Mouse (Mus musculus) intestine, embryonic 14.5 days (tissue): ENCODE measurements around the gene Tbc1d25. TPM values are rescaled to one million over a fixed set of nuclear protein-coding genes. Genes with fewer than 3 reads are reported as not detected.

ENCODE experiments used
- ATAC-seq: fragments of 200-750 bp; cut with Nextera tagmentation; replicated peaks from 2 replicates; pipeline ENCODE4 v1.8.0; 2017; ENCODE audit warnings: low read depth, moderate number of reproducible peaks, moderate TSS enrichment, moderate library complexity; ENCODE audit not compliant: low FRiP score, low TSS enrichment
- DNase-seq: peaks from one replicate; pipeline ENCODE4 v3.0.0-alpha.2; 2018; ENCODE audit warnings: low spot score
- H3K27ac ChIP-seq: fragments of 300-500 bp; sonication (generic); 2 replicates; pipeline ENCODE4 v1.5.1; 2014; ENCODE audit warnings: low read depth, mild to moderate bottlenecking, control low read depth
- H3K27me3 ChIP-seq: fragments of 300-500 bp; sonication (generic); replicated peaks from 2 replicates; pipeline ENCODE4 v1.6.1; 2014; ENCODE audit warnings: low read length, control low read depth; ENCODE audit not compliant: control insufficient read depth, insufficient read depth
- H3K36me3 ChIP-seq: fragments of 300-500 bp; sonication (generic); 2 replicates; pipeline ENCODE4 v1.6.1; 2014; ENCODE audit warnings: low read length, control low read depth; ENCODE audit not compliant: control insufficient read depth, insufficient read depth
- H3K4me1 ChIP-seq: fragments of 300-500 bp; sonication (generic); replicated peaks from 2 replicates; pipeline ENCODE4 v1.6.1; 2014; ENCODE audit warnings: low read length, control low read depth, mixed read lengths; ENCODE audit not compliant: control insufficient read depth, insufficient read depth
- H3K4me2 ChIP-seq: fragments of 300-500 bp; sonication (generic); 2 replicates; pipeline ENCODE4 v1.6.1; 2014; ENCODE audit warnings: low read length
- H3K4me3 ChIP-seq: fragments of 300-500 bp; sonication (generic); 2 replicates; pipeline ENCODE4 v1.5.1; 2014; ENCODE audit warnings: low read depth, low read length, control low read depth, mixed read lengths
- H3K9ac ChIP-seq: fragments of 300-500 bp; sonication (generic); 2 replicates; pipeline ENCODE4 v1.6.1; 2014; ENCODE audit warnings: mild to moderate bottlenecking, low read length
- H3K9me3 ChIP-seq: fragments of 300-500 bp; sonication (generic); 2 replicates; pipeline ENCODE4 v1.6.1; 2016; ENCODE audit warnings: low read length, control low read depth; ENCODE audit not compliant: control insufficient read depth
- WGBS: fragments of 180-500 bp; shearing (Covaris S2); extraction: QIAGEN DNeasy Blood & Tissue Kit; methylation state at CpG from one replicate; pipeline ENCODE4 v1.1.7; 2014; 5-methylcytosine and 5-hydroxymethylcytosine counted together
- polyA plus RNA-seq: library from polyadenylated mRNA; unstranded; fragments of >200 nt; fragmentation: Nextera tagmentation; extraction: Ambion mirVana; gene quantifications from 2 replicates; pipeline ENCODE4 v1.2.1, GENCODE M21; 2014

Gene Tbc1d25
- polyA plus RNA-seq, 1 experiment from 2014 or later = 13.2 TPM

DNA sequence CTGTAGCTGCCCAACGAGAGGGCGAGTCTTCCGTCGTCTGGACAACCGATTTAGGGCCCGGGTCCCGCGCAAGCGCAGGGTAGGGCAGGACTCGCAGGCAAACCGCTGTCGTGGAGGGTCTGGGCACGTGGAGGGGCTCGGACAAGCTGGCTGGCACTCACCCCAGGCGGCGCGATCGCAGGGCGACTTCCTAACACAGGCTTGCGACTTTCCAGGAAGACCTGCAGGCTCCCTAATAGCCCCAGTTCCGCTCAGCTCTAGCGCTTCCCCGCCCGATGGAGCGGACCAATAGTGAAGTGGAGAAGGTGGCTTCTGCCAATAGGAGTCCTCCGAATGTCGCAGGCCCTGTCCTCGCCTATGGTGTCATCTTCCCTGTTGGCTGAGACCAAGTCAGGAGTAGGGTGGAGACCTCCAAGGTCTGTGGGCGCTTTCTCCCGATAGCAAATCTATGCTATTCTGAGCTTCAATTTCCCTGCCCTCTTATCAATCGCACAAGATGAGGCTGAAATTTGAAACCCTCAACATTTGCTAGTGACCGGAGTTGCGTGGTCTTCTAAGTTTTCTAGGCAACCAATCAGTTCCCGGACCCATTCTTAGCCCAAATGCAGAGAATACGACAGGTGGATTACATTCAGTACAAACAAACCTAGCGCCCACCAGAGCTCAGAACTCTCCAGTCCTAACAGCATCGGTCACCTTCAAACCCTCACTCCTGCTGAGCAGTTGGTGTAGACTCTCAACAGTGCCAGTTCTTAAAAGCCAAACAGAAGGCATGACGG, 16.8 kb upstream of the Tbc1d25 start:
- Histone ChIP-seq H3K4me1 (no peaks in the 10 kb centered on the region), H3K36me3 (no peaks in the 10 kb centered on the region), H3K4me2 (peak overlapping the region; percentile 58), H3K9me3 (no peaks in the 10 kb centered on the region), H3K9ac (peak overlapping the region; percentile 48), H3K27me3 (no peaks in the 10 kb centered on the region), H3K27ac (peak overlapping the region; percentile 27; the same call in 1 of the 2 replicates), H3K4me3 (peak overlapping the region; percentile 57)
- ATAC-seq (peak; percentile 97), DNase-seq (peak; percentile 80)
- WGBS = 15% methylated on average over 37 of the region's 38 CpGs

DNA sequence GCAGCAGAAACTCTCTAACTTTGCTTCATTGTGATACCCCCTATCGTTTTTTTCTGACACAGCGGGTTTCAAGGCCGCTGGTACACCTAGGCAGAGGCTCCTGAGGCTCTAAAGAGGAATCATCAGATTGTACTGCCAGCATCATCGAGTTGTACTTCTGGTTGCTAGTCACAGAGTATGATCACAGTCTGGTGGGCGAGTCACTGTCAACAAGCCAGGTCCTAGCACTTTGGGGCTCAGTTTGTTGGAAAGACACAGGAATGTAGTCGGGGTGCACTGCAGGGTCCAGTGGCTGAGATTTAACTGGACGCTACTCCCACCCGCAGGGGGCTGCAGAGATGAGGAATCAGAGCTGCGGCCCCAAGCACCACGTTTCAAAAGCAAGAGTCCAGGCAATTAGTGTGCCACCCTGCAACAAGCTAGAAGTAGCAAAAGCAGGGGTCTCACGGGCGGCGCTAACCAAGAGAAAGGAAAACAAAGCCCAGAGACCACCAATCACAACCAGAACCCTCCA, 16.2 kb upstream of the Tbc1d25 start:
- Histone ChIP-seq H3K27ac (peak overlapping the region; percentile 27; the same call in 1 of the 2 replicates), H3K4me1 (no peaks in the 10 kb centered on the region)

DNA sequence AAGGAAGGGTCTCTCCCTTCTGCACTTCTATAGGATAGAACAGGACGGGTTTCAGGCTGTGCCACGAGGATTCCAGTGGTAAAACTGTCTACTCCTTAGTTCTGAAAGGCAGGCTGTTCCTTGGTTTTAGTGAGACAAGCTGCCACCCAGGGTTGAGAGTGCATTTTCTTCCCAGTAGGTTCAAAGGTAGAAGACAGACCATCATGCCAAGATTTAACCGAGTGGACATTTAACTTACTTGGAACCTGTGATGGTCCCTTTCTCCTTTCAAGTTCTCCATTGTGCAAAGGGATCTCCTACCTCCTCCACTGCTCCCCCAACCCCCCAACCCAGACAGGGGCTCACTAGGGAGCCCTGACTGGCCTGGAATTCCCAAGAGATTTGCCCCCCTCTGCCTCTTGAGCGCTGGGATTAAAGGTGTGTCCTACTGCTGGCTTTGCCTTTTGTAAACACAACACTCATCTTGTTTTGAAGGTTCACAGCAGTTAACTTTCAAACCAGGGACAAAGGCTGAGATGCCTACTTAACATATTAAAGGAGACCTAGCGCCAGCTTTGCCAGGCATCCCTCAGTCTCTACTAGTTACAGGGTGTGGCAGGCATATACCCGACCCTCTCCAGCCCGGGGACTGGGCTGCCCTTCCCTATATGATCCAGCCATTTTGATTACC, 7.0 kb upstream of the Tbc1d25 start:
- H3K4me2 ChIP-seq = no peak overlapping the region
- H3K9me3 ChIP-seq = no peaks in the 10 kb centered on the region
- H3K9ac ChIP-seq = no peak overlapping the region
- peaks cover 7% of the 10 kb centered on the region; the same call in 1 of the 2 replicates for H3K36me3 ChIP-seq
- H3K4me3 ChIP-seq = no peak overlapping the region
- H3K4me1 ChIP-seq = no peaks in the 10 kb centered on the region
- no peaks in the 10 kb centered on the region for H3K27me3 ChIP-seq
- DNase-seq (no peak), ATAC-seq (no peak)
- H3K27ac ChIP-seq = no peak overlapping the region
- 15% methylated on average over 7 of the region's 7 CpGs for WGBS

More for the DNA sequence above, 16.2 kb upstream of the Tbc1d25 start:
- H3K9ac ChIP-seq = peak overlapping the region; percentile 48
- H3K4me2 ChIP-seq = peak overlapping the region; percentile 58
- no peaks in the 10 kb centered on the region for H3K36me3 ChIP-seq
- peak overlapping the region; percentile 57 for H3K4me3 ChIP-seq
- WGBS = 5% methylated on average over 13 of the region's 13 CpGs
- no peak for DNase-seq
- ATAC-seq = 0 out of 2 replicates have a peak, but pooled peaks have one; percentile 30
- H3K27me3 ChIP-seq = no peaks in the 10 kb centered on the region
- no peaks in the 10 kb centered on the region for H3K9me3 ChIP-seq

DNA sequence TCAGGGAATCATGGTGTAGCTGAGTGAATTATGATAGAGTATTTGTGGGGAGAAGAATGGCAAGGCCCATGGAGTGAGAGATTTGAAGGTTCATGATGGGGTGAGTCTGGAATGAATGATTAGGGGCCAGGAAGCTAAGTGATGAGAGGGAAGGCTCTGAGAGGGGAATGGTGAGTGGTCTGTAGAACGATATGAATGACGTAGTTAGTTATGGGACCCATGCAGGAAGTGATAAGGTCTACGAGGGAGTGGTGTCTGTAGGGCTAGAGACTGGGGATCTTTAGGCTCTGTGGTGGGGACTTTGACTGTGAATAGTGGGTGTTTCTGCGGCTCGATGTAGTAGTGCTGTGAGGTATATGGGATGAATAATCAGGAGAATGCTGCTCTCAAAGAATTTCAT, 3.7 kb upstream of the Tbc1d25 start:
- H3K27ac ChIP-seq = no peak overlapping the region
- H3K9ac ChIP-seq = no peak overlapping the region
- DNase-seq (no peak), ATAC-seq (no peak)
- H3K27me3 ChIP-seq = no peaks in the 10 kb centered on the region
- H3K9me3 ChIP-seq = no peaks in the 10 kb centered on the region
- no peak overlapping the region for H3K4me3 ChIP-seq
- no peaks in the 10 kb centered on the region for H3K36me3 ChIP-seq
- H3K4me1 ChIP-seq = no peaks in the 10 kb centered on the region
- H3K4me2 ChIP-seq = no peak overlapping the region
- 90% methylated on average over 5 of the region's 5 CpGs for WGBS

DNA sequence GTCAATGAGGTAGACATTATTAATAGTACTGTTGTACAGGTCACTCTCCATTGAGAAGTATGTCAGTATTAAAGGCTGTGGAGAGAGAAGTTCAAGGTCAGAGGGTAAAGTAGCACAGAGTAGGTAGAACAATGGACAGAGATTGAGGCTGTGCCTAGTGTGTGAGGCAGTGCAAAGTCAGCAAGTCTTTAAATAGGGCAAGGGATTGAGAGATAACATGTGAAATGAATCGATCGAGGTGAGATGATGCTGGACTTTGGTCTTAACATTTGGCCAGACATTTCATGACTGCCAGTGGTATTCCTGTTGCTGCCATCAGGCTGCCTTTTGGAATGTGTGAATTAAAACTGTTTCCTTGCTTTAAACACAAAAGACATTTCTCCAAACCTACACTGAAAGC, 2.9 kb upstream of the Tbc1d25 start:
- WGBS = 87% methylated on average over 2 of the region's 2 CpGs
- Histone ChIP-seq H3K9ac (no peak overlapping the region), H3K4me1 (no peaks in the 10 kb centered on the region), H3K4me3 (no peak overlapping the region), H3K27ac (no peak overlapping the region), H3K4me2 (no peak overlapping the region), H3K36me3 (no peaks in the 10 kb centered on the region), H3K9me3 (no peaks in the 10 kb centered on the region), H3K27me3 (no peaks in the 10 kb centered on the region)
- DNase-seq = no peak
- ATAC-seq = no peak

DNA sequence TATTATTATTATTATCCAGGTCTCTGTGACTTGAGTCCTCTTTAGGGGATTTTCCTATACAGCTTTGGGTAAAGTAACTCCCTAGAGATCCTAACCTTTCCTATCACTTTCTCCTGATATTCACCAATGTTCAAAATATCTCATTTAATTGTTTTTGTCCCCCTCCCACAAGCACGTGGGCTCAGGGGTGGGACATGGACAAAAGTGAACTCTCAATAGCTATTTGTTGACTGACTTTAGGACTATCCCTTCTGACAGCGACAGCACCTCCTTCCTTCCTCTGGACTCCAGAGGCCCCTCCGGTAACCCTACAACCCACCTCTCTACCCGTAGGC, 845 bp downstream of the Tbc1d25 start:
- Histone ChIP-seq H3K4me1 (no peaks in the 10 kb centered on the region), H3K36me3 (peaks cover 3% of the 10 kb centered on the region; the same call in 1 of the 2 replicates), H3K4me2 (peak overlapping the region; percentile 52), H3K9ac (peak overlapping the region; percentile 44), H3K27me3 (no peaks in the 10 kb centered on the region), H3K4me3 (peak overlapping the region; percentile 55), H3K27ac (no peak overlapping the region), H3K9me3 (no peaks in the 10 kb centered on the region)
- DNase-seq = no peak
- ATAC-seq = no peak
- 14% methylated on average over 4 of the region's 4 CpGs for WGBS

DNA sequence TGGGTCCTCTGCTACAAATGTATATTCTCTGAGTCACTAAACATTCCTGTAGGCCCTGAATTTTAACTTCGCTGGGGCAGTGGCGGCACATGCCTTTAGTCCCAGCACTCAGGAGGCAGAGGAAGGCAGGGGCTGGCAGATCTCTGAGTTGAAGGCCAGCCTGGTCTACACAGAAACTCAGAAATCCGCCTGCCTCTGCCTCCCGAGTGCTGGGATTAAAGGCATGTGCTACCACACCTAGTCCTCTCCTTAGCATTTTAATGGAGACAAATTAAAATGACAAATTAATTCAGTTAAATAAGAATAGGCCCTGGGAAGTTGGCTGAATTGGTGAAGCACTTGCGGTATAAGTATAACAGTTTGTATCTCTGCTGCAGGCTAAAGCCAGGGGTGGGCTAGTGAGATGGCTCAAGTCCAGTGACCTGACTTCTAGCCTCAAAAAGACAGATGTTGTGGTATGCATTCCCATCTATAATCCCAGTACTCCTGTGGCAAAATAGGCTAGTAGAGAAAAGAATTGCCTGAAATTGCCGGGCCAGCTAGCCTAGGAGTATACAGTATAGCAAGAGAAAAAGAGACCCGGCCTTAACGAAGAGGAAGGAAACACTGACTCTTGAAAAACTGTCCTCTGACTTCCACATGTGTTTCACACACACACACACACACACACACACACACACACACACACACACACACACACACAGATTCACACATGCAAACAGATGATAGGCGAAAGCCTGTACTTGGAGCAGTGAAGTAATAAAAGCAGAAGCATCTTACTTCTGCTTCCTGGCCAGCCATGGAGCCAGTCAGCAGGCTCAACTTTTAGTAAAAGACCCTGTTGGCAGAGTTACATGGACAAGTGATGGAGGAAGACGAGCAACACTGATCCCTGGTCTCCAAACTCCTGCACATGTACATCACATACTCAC, 8.0 kb downstream of the Tbc1d25 start:
- H3K27ac ChIP-seq = no peak overlapping the region
- WGBS = 91% methylated on average over 10 of the region's 10 CpGs
- peaks cover 6% of the 10 kb centered on the region for H3K36me3 ChIP-seq
- no peaks in the 10 kb centered on the region for H3K9me3 ChIP-seq
- H3K9ac ChIP-seq = no peak overlapping the region
- no peak overlapping the region for H3K4me2 ChIP-seq
- no peak for DNase-seq
- no peaks in the 10 kb centered on the region for H3K27me3 ChIP-seq
- no peak overlapping the region for H3K4me3 ChIP-seq
- H3K4me1 ChIP-seq = no peaks in the 10 kb centered on the region
- no peak for ATAC-seq

DNA sequence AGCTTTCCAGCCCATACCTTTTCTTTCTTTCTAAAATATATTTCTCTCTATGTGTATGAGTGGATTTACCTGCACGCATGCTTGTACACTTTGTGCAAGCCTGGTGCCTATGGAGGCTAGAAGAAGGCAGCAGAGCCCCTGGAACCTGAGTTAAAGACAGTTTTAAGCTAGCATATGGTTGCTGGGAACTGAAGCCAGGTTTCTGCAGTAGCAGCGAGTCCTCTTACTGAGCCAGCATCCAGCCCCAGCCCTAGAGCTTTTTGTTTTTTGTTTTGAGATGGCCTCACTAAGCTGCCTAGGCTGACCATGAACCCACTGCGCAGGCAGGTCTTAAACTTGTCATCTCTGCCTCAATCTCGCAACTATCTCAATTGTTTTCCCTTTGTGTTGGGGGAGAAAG, 11.5 kb downstream of the Tbc1d25 start:
- DNase-seq (no peak), ATAC-seq (no peak)
- Histone ChIP-seq H3K9me3 (no peaks in the 10 kb centered on the region), H3K9ac (no peak overlapping the region), H3K27me3 (no peaks in the 10 kb centered on the region), H3K4me3 (no peak overlapping the region), H3K4me1 (no peaks in the 10 kb centered on the region), H3K4me2 (no peak overlapping the region), H3K36me3 (no peaks in the 10 kb centered on the region; the same call in 1 of the 2 replicates), H3K27ac (no peak overlapping the region)
- WGBS = 90% methylated on average over 4 of the region's 4 CpGs
